Mouse (Mus musculus): ENCODE results near the gene Tbc1d2. TPM values are rescaled to one million over a fixed set of nuclear protein-coding genes. Genes with fewer than 3 reads are reported as not detected.

Gene Tbc1d2
- polyA plus RNA-seq, 1 experiment from 2014 or later, result 2.9 TPM

DNA sequence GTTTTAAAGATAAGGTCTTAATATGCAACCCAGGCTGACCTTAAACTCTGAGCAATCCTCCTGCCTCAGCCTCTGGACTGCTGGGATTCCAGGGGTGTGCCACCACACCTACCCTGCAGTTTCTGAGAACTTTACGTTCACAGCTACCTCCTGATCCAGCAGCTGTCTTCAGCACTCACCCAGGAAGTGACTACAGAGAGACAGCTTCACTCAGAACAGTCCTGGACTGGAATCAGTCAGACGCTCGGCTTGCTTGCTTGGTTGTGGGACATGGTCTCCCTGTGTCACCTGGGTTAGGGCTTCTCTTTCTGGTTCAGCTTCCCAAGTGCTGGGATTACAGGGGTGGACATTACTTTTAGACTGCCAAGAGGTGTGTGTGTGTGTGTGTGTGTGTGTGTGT lies 93.1 kb downstream of the Tbc1d2 start:
- WGBS, result 79% methylated on average over 3 of the region's 3 CpGs
- no peaks in the 10 kb centered on the region for H3K9me3 ChIP-seq
- no peak overlapping the region for H3K4me3 ChIP-seq (replicated peaks)
- no peak overlapping the region for H3K4me2 ChIP-seq
- no peaks in the 10 kb centered on the region for H3K27me3 ChIP-seq (replicated peaks)
- no peak overlapping the region for H3K27ac ChIP-seq
- H3K9ac ChIP-seq, result no peak overlapping the region
- H3K36me3 ChIP-seq, result no peaks in the 10 kb centered on the region
- no peak for ATAC-seq (ENCODE audit: insufficient read depth, low FRiP score, low read depth)
- H3K4me1 ChIP-seq, result peaks cover 21% of the 10 kb centered on the region

DNA sequence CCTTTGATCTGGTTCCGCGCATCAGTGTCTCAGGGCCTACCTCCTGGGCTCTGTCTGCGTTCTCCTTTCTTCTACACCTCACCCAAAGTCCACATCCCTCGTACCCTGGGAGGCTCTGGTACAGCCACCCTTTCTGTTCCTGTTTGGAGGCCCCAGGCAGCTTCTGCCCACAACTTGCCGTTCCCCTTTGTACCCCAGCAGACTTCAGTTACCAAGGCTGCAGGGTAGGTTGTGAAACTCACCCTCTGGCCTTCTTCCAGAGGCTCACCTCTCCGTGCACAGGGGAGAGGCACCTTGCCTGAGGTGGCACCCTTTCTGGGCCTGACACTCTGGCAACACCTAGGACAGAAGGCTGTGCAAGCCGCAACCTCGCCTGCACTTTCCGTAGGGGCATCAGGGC lies 94.2 kb downstream of the Tbc1d2 start:
- peaks cover 21% of the 10 kb centered on the region for H3K4me1 ChIP-seq
- H3K27ac ChIP-seq, result peak overlapping the region; percentile 68
- no peak for ATAC-seq (ENCODE audit: insufficient read depth, low FRiP score, low read depth)
- H3K36me3 ChIP-seq, result no peaks in the 10 kb centered on the region
- H3K4me2 ChIP-seq, result no peak overlapping the region
- H3K9me3 ChIP-seq, result no peaks in the 10 kb centered on the region
- H3K9ac ChIP-seq, result no peak overlapping the region
- H3K4me3 ChIP-seq (replicated peaks), result no peak overlapping the region
- 76% methylated on average over 9 of the region's 9 CpGs for WGBS
- no peaks in the 10 kb centered on the region for H3K27me3 ChIP-seq (replicated peaks)

Other genes with a start within 250 kb of the Tbc1d2 start
- gene Hemgn, start 236.7 kb downstream of the Tbc1d2 start, polyA plus RNA-seq (2015; fragmentation: Nextera tagmentation; extraction: Ambion mirVana), result 13.2 and 31.5 TPM in 2 replicates
- gene Anp32b, start 199.3 kb downstream of the Tbc1d2 start, polyA plus RNA-seq (2015; fragmentation: Nextera tagmentation; extraction: Ambion mirVana), result 259 and 284 TPM in 2 replicates
- 88.6 and 96.7 TPM in 2 replicates for gene Nans, start 161.0 kb downstream of the Tbc1d2 start, polyA plus RNA-seq (2015; fragmentation: Nextera tagmentation; extraction: Ambion mirVana)
- gene Trim14, start 114.1 kb downstream of the Tbc1d2 start, polyA plus RNA-seq (2015; fragmentation: Nextera tagmentation; extraction: Ambion mirVana), result 5.2 and 5.3 TPM in 2 replicates
- 20.4 and 29.1 TPM in 2 replicates for gene Coro2a, start 48.0 kb downstream of the Tbc1d2 start, polyA plus RNA-seq (2015; fragmentation: Nextera tagmentation; extraction: Ambion mirVana)

Measured in stomach, embryonic 15.5 days (tissue).